Mouse (Mus musculus): ENCODE results near the gene Gm11060. TPM values are rescaled to one million over a fixed set of nuclear protein-coding genes. Genes with fewer than 3 reads are reported as not detected.

The Gm11060 gene
- polyA plus RNA-seq, 1 experiment from 2014 or later, result not detected

DNA sequence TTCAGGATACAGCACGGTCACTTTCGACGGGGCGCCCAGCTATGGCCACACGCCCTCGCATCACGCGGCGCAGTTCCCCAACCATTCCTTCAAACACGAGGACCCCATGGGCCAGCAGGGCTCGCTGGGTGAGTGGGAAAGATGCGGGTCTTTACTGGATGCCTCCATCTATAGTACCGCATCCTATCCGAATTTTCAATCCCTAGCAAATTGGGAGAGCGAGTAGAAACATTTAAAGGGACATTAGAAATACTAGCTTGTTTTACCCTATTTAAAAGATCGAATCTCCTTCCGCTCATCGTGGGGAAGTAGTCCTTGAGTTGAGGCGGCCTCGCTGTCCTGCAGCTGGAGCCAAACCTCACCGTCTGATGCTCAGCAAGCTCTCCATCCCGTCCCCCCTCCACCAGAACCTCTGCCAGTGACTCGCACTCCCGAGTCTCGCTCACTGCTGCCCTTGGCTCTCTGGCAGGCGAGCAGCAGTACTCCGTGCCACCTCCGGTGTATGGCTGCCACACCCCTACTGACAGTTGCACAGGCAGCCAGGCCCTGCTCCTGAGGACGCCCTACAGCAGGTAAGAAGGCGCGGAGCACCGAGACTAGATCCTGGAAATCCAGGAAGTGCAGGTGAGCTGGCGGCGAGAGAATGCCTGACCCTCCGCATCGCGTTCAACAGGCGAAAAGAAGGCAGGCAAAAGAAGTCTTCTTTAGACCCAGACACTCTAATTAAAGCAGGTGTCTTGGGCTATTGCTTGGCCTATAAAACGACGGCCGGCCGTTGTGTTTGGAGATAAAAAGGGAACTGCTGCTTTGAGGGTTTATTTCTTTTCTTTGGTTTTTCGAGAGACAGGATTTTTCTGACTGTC is 41.3 kb downstream of the Gm11060 start:
- DNase-seq (ENCODE audit: low spot score), result peak; percentile 53
- H3K9me3 ChIP-seq (replicated peaks), result no peaks in the 10 kb centered on the region
- peaks cover 100% of the 10 kb centered on the region for H3K27me3 ChIP-seq (ENCODE audit: low read depth, poor library complexity, severe bottlenecking)
- H3K36me3 ChIP-seq, result no peaks in the 10 kb centered on the region
- H3K4me1 ChIP-seq, result peaks cover 8% of the 10 kb centered on the region
- no peak overlapping the region for H3K27ac ChIP-seq (replicated peaks)
- no peak overlapping the region for H3K4me3 ChIP-seq
- WGBS, result under 1% methylated on average over 43 of the region's 43 CpGs

DNA sequence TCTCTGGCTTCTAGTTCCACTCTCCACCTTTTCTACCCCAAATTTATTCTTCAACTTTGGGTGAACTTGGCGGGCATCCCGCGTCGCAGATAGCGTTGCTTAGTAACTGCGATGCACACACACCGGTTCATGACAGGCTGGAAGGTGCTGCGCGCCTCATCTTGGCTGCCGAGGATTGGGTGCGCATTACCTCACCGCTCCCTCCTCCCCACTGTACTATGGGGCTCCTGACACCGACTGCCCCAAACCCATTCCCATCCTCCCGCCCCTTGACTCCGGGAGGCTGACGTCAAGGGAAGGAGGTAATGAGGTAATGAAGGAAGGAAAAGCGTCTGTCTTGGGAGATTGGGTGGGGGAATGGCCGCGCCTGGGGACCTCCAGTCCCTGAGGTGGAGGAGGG is 42.5 kb downstream of the Gm11060 start:
- H3K27me3 ChIP-seq (ENCODE audit: low read depth, poor library complexity, severe bottlenecking), result peaks cover 100% of the 10 kb centered on the region
- no peaks in the 10 kb centered on the region for H3K9me3 ChIP-seq (replicated peaks)
- H3K4me1 ChIP-seq, result peaks cover 7% of the 10 kb centered on the region
- H3K4me3 ChIP-seq, result no peak overlapping the region
- H3K27ac ChIP-seq (replicated peaks), result no peak overlapping the region
- WGBS, result 1% methylated on average over 19 of the region's 19 CpGs
- DNase-seq (ENCODE audit: low spot score), result peak; percentile 31
- no peaks in the 10 kb centered on the region for H3K36me3 ChIP-seq

DNA sequence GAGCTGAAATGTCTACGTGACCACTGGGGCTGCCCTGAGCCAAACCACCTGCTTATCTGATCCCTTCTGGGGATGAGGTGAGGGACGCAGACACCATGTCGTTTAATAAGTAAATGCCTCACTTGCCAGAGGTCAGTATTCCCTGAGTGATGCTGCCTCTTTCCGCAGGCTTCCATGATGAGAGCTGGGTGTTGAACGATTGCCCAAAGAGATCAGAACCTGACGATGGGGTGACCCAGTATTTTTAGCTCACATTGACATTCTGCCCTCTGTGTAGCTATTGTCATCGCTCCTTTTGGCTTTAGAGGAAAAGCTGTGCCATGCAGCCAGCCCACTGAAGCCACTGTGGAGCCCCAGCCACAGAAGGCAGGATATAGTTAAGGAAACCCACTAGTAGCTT is 47.7 kb downstream of the Gm11060 start:
- H3K9me3 ChIP-seq (replicated peaks), result no peaks in the 10 kb centered on the region
- no peaks in the 10 kb centered on the region for H3K4me1 ChIP-seq
- H3K27ac ChIP-seq (replicated peaks), result no peak overlapping the region
- no peak for DNase-seq (ENCODE audit: low spot score)
- peaks cover 77% of the 10 kb centered on the region for H3K27me3 ChIP-seq (ENCODE audit: low read depth, poor library complexity, severe bottlenecking)
- no peak overlapping the region for H3K4me3 ChIP-seq
- WGBS, result 84% methylated on average over 7 of the region's 7 CpGs
- no peaks in the 10 kb centered on the region for H3K36me3 ChIP-seq

DNA sequence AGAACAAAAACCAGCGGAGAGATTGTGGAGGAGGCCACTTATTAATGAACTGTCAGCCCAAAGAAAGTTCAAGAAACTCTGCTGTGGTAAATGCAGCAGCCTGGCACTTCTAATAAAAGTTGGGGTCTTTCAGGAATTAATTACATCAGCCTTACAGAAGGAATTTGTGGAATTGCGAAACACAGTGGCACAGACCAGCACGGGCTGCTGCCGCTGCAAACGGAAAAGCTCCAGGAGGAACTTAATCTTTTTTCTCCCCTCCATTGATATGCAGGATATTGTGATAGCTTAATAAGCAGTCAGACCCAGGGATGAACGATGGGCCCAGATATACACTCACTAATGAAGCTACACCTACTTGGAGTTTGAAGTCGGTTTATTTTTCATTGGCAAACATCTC is 49.6 kb downstream of the Gm11060 start:
- Histone ChIP-seq H3K36me3 (no peaks in the 10 kb centered on the region), H3K4me1 (no peaks in the 10 kb centered on the region), H3K27me3 (ENCODE audit: low read depth, poor library complexity, severe bottlenecking) (peaks cover 58% of the 10 kb centered on the region), H3K4me3 (no peak overlapping the region), H3K27ac (replicated peaks) (no peak overlapping the region), H3K9me3 (replicated peaks) (no peaks in the 10 kb centered on the region)
- WGBS, result 59% methylated on average over 7 of the region's 7 CpGs
- DNase-seq (ENCODE audit: low spot score), result no peak

Other genes with a start within 250 kb of the Gm11060 start
- gene Prrg4, start 242.1 kb upstream of the Gm11060 start, polyA plus RNA-seq (2016; fragmentation: Nextera tagmentation; extraction: Ambion mirVana), result 0.35 and 0.93 TPM in 2 replicates
- 4.4 and 5.2 TPM in 2 replicates for gene Ccdc73, start 224.2 kb upstream of the Gm11060 start, polyA plus RNA-seq (2016; fragmentation: Nextera tagmentation; extraction: Ambion mirVana)
- gene Eif3m, start 74.9 kb upstream of the Gm11060 start, polyA plus RNA-seq (2016; fragmentation: Nextera tagmentation; extraction: Ambion mirVana), result 285 and 314 TPM in 2 replicates
- 0.05 TPM in 1 of 2 replicates, not detected in the other for gene Wt1, start 34.5 kb downstream of the Gm11060 start, polyA plus RNA-seq (2016; fragmentation: Nextera tagmentation; extraction: Ambion mirVana)
- gene Them7, start 132.3 kb downstream of the Gm11060 start, polyA plus RNA-seq (2016; fragmentation: Nextera tagmentation; extraction: Ambion mirVana), result 0.10 and 0.46 TPM in 2 replicates